Mouse (Mus musculus) heart, adult 2 months (tissue): ENCODE results near the gene Fgr. TPM values are rescaled to one million over a fixed set of nuclear protein-coding genes. Genes with fewer than 3 reads are reported as not detected.

Source experiments
- DNase-seq, 2 experiments: peaks; one replicate each; pipeline ENCODE4 v3.0.0; 2021
- H3K27ac ChIP-seq: fragments of 200-600 bp; 2 replicates; pipeline ENCODE4 v1.8.1; 2022
- H3K27me3 ChIP-seq: fragments of 200-500 bp; 2 replicates; pipeline ENCODE4 v1.6.1; 2012; ENCODE audit warnings: mild to moderate bottlenecking, low read length, inconsistent platforms, mixed read lengths; ENCODE audit not compliant: control insufficient read depth, insufficient read depth
- H3K36me3 ChIP-seq: fragments of 200-500 bp; 2 replicates; pipeline ENCODE4 v1.6.1; 2012; ENCODE audit warnings: low read length, inconsistent platforms; ENCODE audit not compliant: control insufficient read depth, insufficient read depth
- H3K4me1 ChIP-seq: fragments of 200-500 bp; 2 replicates; pipeline ENCODE4 v1.6.1; 2011; ENCODE audit warnings: low read length; ENCODE audit not compliant: control insufficient read depth, insufficient read depth
- H3K4me3 ChIP-seq: fragments of 200-600 bp; 2 replicates; pipeline ENCODE4 v1.8.1; 2022
- H3K79me2 ChIP-seq: fragments of 200-500 bp; replicated peaks from 2 replicates; pipeline ENCODE4 v1.6.1; 2012; ENCODE audit warnings: mild to moderate bottlenecking, inconsistent platforms, low read length, moderate library complexity, mixed read lengths; ENCODE audit not compliant: control insufficient read depth, insufficient read depth
- H3K9ac ChIP-seq: fragments of 200-500 bp; 2 replicates; pipeline ENCODE4 v1.6.1; 2012; ENCODE audit warnings: low read depth, mild to moderate bottlenecking, control low read depth, inconsistent platforms, low read length, mixed read lengths
- CTCF ChIP-seq: fragments of 200-600 bp; IDR thresholded peaks from 2 replicates; pipeline ENCODE4 v1.8.1; 2022; ENCODE audit warnings: antibody characterized with exemption, mild to moderate bottlenecking, moderate library complexity
- EP300 ChIP-seq: fragments of 200-500 bp; IDR thresholded peaks from 2 replicates; pipeline ENCODE4 v1.6.1; 2011; ENCODE audit warnings: low read depth, low read length, control low read depth; ENCODE audit not compliant: insufficient read depth
- POLR2A ChIP-seq: fragments of 200-500 bp; IDR thresholded peaks from 2 replicates; pipeline ENCODE4 v1.6.1; 2011; ENCODE audit warnings: mild to moderate bottlenecking, low read depth, low read length, control low read depth; ENCODE audit not compliant: insufficient read depth
- WGBS: fragments of 180-500 bp; shearing (Covaris S2); methylation state at CpG from one replicate; pipeline ENCODE4 v1.1.7; 2018; 5-methylcytosine and 5-hydroxymethylcytosine counted together
- intact Hi-C: fragments of 180-260 bp; cut with DNase I; formaldehyde crosslinking; loops from one replicate; pipeline ENCODE4 v1.15.1; 2025
- polyA plus RNA-seq: library from polyadenylated mRNA; depleted of rRNA; stranded (reverse); fragments of >200 nt; gene quantifications from 2 replicates; pipeline ENCODE4 v1.2.3, GENCODE M21; 2012
- total RNA-seq, 2 experiments: library from RNA; stranded (reverse); gene quantifications; 2 replicates each; pipeline ENCODE4 v1.2.3; 2021

Gene Fgr
- total and polyA plus RNA-seq, 3 experiments, result 0.43 to 1.7 (median 0.47) TPM

DNA sequence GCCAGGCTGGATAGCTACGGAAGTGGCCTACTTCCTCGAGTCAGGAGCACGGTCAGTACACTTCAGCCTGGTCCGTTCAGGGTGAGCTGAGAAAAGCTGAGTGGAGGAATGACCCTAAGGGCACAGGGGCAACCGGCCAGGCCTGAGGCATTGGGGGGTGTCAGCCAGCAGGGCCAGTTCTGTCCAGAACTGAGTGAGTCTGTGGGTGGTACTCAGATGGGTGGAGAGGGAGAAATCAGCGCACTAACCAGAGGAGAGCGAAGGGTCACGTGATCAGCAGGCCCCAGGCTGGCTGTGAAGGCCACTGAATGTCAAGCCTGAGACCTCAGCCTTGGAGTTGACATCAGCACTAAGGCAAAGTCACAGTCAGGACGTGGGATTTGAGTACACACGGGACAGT lies 60.6 kb downstream of the Fgr start:
- intact Hi-C loops, result loop anchor here (2.0 kb wide), 1 partner anchor 14 kb away; no protein-coding TSS in a partner anchor
- peak overlapping the region; percentile 2; the same call in 1 of the 2 replicates for H3K27ac ChIP-seq
- H3K27me3 ChIP-seq, result no peaks in the 10 kb centered on the region
- no peak for TF ChIP-seq POLR2A
- no peak for TF ChIP-seq CTCF
- TF ChIP-seq EP300, result no peak
- 0 out of 2 replicates have a peak overlapping the region, but pooled peaks have one; percentile 7 for H3K9ac ChIP-seq
- DNase-seq, result no peak
- H3K4me3 ChIP-seq, result no peak overlapping the region
- peaks cover 22% of the 10 kb centered on the region for H3K4me1 ChIP-seq
- 49% methylated on average over 10 of the region's 10 CpGs for WGBS
- H3K36me3 ChIP-seq, result peaks cover 4% of the 10 kb centered on the region
- peaks cover 4% of the 10 kb centered on the region; the same call in 1 of the 2 replicates for H3K79me2 ChIP-seq

DNA sequence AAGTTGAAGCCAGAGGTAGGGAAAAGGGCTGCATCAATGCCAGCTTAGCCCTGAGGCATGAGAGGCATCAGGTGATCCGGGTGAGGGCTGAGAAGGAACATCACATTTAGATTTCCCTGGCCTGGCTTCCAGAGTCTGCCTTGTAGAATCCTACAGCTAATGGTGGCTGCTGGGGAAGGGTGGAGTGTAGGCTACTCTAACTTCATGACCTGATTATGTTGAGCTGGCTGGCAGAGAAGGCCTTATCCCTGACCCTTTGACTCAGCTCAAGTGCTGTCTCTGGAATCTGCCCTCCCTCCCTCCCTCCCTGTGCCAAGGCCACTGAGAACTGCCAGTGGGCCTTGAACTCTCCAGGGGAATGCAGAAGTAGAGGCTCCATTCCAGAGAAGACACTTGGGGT lies 61.6 kb downstream of the Fgr start:
- Histone ChIP-seq H3K4me1 (peaks cover 25% of the 10 kb centered on the region), H3K36me3 (peaks cover 4% of the 10 kb centered on the region), H3K9ac (no peak overlapping the region), H3K27me3 (no peaks in the 10 kb centered on the region), H3K79me2 (peaks cover 4% of the 10 kb centered on the region; the same call in 1 of the 2 replicates), H3K4me3 (no peak overlapping the region), H3K27ac (peak overlapping the region; percentile 61)
- intact Hi-C loops, result loop anchor here (2.0 kb wide), 1 partner anchor 15 kb away; no protein-coding TSS in a partner anchor
- WGBS, result 71% methylated on average over 1 of the region's 1 CpGs
- TF ChIP-seq POLR2A (no peak), CTCF (no peak), EP300 (no peak)
- no peak for DNase-seq

DNA sequence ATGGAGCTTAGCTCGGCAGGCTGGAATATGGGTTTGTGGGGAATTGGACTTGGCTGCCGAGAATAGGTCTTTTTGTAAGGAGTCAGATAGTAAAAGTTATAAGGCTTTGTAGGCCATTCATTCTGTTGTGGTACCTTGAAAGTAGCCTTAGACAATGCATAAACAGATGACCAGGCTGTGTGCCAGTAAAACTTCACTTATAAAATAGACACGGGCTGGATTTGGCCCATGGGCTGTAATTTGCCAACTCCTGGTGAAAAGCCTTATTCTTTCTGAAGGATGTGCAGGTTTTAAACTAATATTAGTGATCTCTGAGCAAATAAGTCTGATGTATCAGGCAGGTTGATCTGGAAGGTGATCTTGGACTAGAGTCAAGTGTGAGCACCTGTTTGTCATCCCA lies 62.1 kb downstream of the Fgr start:
- Histone ChIP-seq H3K27ac (peak overlapping the region; percentile 61), H3K9ac (no peak overlapping the region), H3K4me1 (peaks cover 25% of the 10 kb centered on the region), H3K79me2 (peaks cover 4% of the 10 kb centered on the region; the same call in 1 of the 2 replicates), H3K36me3 (peaks cover 4% of the 10 kb centered on the region), H3K27me3 (no peaks in the 10 kb centered on the region), H3K4me3 (no peak overlapping the region)
- 28% methylated on average over 3 of the region's 3 CpGs for WGBS
- no peak for TF ChIP-seq EP300
- DNase-seq, result no peak
- intact Hi-C loops, result loop anchor here (2.0 kb wide), 1 partner anchor 15 kb away; no protein-coding TSS in a partner anchor

DNA sequence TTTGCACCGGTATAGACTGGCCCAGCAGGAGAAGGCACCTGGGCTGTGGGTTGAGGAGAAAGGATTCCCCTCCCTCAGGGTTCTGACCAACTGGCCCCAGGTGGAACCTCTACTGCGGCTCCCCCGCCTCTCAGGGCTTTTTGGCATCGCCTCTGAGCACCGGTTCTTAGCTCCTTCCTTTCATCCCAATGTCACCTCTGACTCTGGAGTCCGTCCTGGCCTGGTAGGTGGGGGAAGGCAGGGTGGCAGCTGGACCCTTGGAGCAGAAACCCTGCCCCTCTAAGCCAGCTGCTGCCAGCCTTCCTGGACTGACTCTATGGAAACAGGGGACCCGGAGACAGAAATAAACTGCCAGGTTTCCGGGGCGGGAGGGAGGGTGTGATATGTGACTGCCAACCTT lies 63.4 kb downstream of the Fgr start:
- TF ChIP-seq POLR2A, result no peak
- TF ChIP-seq CTCF, result no peak
- no peak for TF ChIP-seq EP300
- Histone ChIP-seq H3K4me1 (peaks cover 31% of the 10 kb centered on the region), H3K27me3 (no peaks in the 10 kb centered on the region), H3K36me3 (peaks cover 4% of the 10 kb centered on the region), H3K79me2 (peaks cover 4% of the 10 kb centered on the region; the same call in 1 of the 2 replicates), H3K27ac (peak overlapping the region; percentile 67), H3K4me3 (no peak overlapping the region), H3K9ac (peak overlapping the region; percentile 25; the same call in 1 of the 2 replicates)
- no peak for DNase-seq
- WGBS, result 17% methylated on average over 9 of the region's 9 CpGs
- intact Hi-C loops, result no loop called here

DNA sequence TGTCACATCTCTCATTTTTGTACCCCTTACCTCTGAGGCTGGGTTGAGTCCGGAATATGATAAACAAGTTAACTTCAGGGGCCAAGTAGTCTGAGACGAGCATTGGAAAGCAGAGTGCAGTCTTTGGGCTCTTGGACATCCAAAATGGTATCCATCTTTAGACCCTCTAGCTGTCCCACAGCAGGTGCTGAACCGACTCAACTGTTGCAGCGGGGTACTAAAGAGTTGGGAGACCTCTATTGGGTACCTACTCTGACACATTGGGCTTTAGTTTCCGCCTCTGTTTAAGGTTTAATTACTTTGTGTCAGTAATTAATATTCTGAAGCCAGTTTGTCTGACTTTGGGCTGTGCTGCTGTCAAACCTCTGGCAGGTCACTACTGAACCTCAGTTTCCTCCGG lies 63.9 kb downstream of the Fgr start:
- no peak for DNase-seq
- peak overlapping the region; percentile 95 for H3K27ac ChIP-seq
- no peak overlapping the region; the same call in 1 of the 2 replicates for H3K9ac ChIP-seq
- intact Hi-C loops, result loop anchor here (1.0 kb wide), 1 partner anchor 26 kb away; the partner anchor contains the start of gene Ahdc1
- TF ChIP-seq POLR2A (no peak), CTCF (no peak), EP300 (no peak)
- H3K27me3 ChIP-seq, result no peaks in the 10 kb centered on the region
- H3K36me3 ChIP-seq, result peaks cover 4% of the 10 kb centered on the region
- H3K4me3 ChIP-seq, result peak overlapping the region; percentile 73; the same call in 1 of the 2 replicates
- WGBS, result 37% methylated on average over 6 of the region's 6 CpGs
- peaks cover 33% of the 10 kb centered on the region for H3K4me1 ChIP-seq
- peaks cover 4% of the 10 kb centered on the region; the same call in 1 of the 2 replicates for H3K79me2 ChIP-seq

DNA sequence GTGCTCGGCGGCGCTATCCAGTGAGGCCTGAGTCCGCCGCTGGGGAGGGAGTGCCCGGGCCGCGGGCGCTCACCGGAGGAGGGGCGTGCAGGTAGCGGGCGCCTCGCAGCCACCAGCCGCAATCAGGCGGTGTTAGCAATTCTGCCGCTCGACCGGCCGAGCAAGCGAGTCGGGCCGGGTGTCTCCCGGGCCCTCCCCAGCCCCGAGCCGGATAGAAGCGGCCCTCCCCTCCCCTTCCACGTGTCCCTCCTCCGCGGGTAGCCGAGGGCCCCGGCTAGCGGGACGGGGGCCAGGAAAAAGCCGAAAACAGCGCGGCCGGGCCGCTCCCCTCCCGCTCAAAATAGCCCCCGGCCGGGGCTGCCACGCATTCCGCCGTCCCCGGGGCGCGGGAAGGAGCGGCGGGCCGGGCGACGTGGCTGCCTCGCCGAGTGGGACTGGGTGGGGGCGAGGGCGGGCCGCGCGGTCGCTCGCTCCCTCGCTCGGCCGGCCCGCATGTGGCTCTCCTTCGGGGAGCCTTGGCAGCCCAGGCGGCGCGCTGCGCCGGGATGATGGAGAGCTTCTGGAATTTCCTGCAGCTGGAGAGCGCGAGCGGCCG lies 64.7 kb downstream of the Fgr start:
- peaks cover 33% of the 10 kb centered on the region for H3K4me1 ChIP-seq

More for the DNA sequence above, 64.7 kb downstream of the Fgr start:
- under 1% methylated on average over 58 of the region's 76 CpGs for WGBS
- peak overlapping the region; percentile 73 for H3K4me3 ChIP-seq
- peak; percentile 85 to 86 for DNase-seq
- H3K27ac ChIP-seq, result peak overlapping the region; percentile 95
- H3K79me2 ChIP-seq, result peaks cover 2% of the 10 kb centered on the region; the same call in 1 of the 2 replicates
- H3K27me3 ChIP-seq, result no peaks in the 10 kb centered on the region
- H3K9ac ChIP-seq, result peak overlapping the region; percentile 87
- intact Hi-C loops, result loop anchor here (1.0 kb wide), 2 partner anchors 18 to 27 kb away; partner anchors contain the start of gene Ahdc1
- TF ChIP-seq CTCF (no peak), EP300 (no peak), POLR2A (no peak)
- peaks cover 4% of the 10 kb centered on the region for H3K36me3 ChIP-seq
